ENCODE assay signal across 8 mouse cellular contexts in genomic region chr5:24586106-24586505, GRCm38 (mm10). TPM values are rescaled to one million over a fixed set of nuclear protein-coding genes. Genes with fewer than 3 reads are reported as not detected.
A peak's percentile ranks its signal among the peaks of the same experiment; 100 is the strongest.
DNase-seq lines count a peak whose midpoint lies in the region; ATAC-seq and TF ChIP-seq lines count a peak whose summit lies in the region.

No protein-coding gene starts in this region.

- intact Hi-C loops in heart, postnatal 10 days (cut with DNase I) = no loop called here

- TF ChIP-seq EP300 in heart, postnatal 0 days (IDR thresholded peaks at IDR 0.05; ENCODE audit: low read depth) = no peak

- DNase-seq in heart, postnatal 0 days (ENCODE audit: low spot score) = no peak
- DNase-seq in heart, postnatal 10 days = no peak
- peak; percentile 37 for DNase-seq in NIH3T3 (ENCODE audit: low read depth)
- DNase-seq in midbrain, embryonic 11.5 days (ENCODE audit: low spot score, missing footprints) = peak; percentile 87
- no peak for DNase-seq in urinary bladder, postnatal 25 days (ENCODE audit: low spot score)
- no peak for DNase-seq in testis, postnatal 14 days (ENCODE audit: low spot score)
- DNase-seq in thymus, postnatal 0 days (ENCODE audit: low spot score) = no peak

- H3K4me1 ChIP-seq in heart, postnatal 0 days (ENCODE audit: control insufficient read depth, insufficient read depth) = peaks cover 13% of the 10 kb centered on the region
- peaks cover 25% of the 10 kb centered on the region for H3K4me1 ChIP-seq in hindbrain, embryonic 12.5 days
- H3K4me1 ChIP-seq in midbrain, embryonic 11.5 days (ENCODE audit: control insufficient read depth, insufficient read depth, low read length) = peaks cover 15% of the 10 kb centered on the region

- H3K36me3 ChIP-seq in heart, postnatal 0 days (replicated peaks; ENCODE audit: control insufficient read depth, insufficient read depth, low read length) = peaks cover 11% of the 10 kb centered on the region; the same call in 1 of the 2 replicates
- H3K36me3 ChIP-seq in hindbrain, embryonic 12.5 days = peaks cover 13% of the 10 kb centered on the region
- H3K36me3 ChIP-seq in midbrain, embryonic 11.5 days (ENCODE audit: control insufficient read depth, insufficient read depth, low read length) = no peaks in the 10 kb centered on the region

- no peak for TF ChIP-seq CTCF in heart, postnatal 0 days (IDR thresholded peaks at IDR 0.05; ENCODE audit: low read depth)

- H3K27ac ChIP-seq in heart, postnatal 0 days (ENCODE audit: low read depth) = no peak overlapping the region
- H3K27ac ChIP-seq in hindbrain, embryonic 12.5 days = peak overlapping the region; percentile 82
- H3K27ac ChIP-seq in midbrain, embryonic 11.5 days (ENCODE audit: low read depth, low read length) = no peak overlapping the region

- H3K4me2 ChIP-seq in heart, postnatal 0 days (ENCODE audit: low read depth, low read length) = peak overlapping the region; percentile 80
- peak overlapping the region; percentile 93 for H3K4me2 ChIP-seq in hindbrain, embryonic 12.5 days (replicated peaks)
- H3K4me2 ChIP-seq in midbrain, embryonic 11.5 days = peak overlapping the region; percentile 94

- peak overlapping the region; percentile 72; the same call in 1 of the 2 replicates for H3K9ac ChIP-seq in heart, postnatal 0 days (replicated peaks; ENCODE audit: low read depth, low read length)
- peak overlapping the region; percentile 88 for H3K9ac ChIP-seq in hindbrain, embryonic 12.5 days
- peak overlapping the region; percentile 81 for H3K9ac ChIP-seq in midbrain, embryonic 11.5 days (ENCODE audit: low read length)

- H3K4me3 ChIP-seq in heart, postnatal 0 days (ENCODE audit: low read depth, low read length) = peak overlapping the region; percentile 81
- H3K4me3 ChIP-seq in hindbrain, embryonic 12.5 days = peak overlapping the region; percentile 88
- peak overlapping the region; percentile 73 for H3K4me3 ChIP-seq in midbrain, embryonic 11.5 days (ENCODE audit: low read depth, low read length)

- 7% methylated on average over 8 of the region's 8 CpGs for WGBS in heart, postnatal 0 days
- 8% methylated on average over 8 of the region's 8 CpGs for WGBS in hindbrain, embryonic 12.5 days
- 10% methylated on average over 8 of the region's 8 CpGs for WGBS in midbrain, embryonic 11.5 days

- no peaks in the 10 kb centered on the region for H3K27me3 ChIP-seq in heart, postnatal 0 days (ENCODE audit: control insufficient read depth, insufficient read depth, low read length)
- H3K27me3 ChIP-seq in hindbrain, embryonic 12.5 days = no peaks in the 10 kb centered on the region
- H3K27me3 ChIP-seq in midbrain, embryonic 11.5 days (ENCODE audit: control insufficient read depth, insufficient read depth, low read length) = no peaks in the 10 kb centered on the region

- ATAC-seq in heart, postnatal 0 days (ENCODE audit: insufficient read depth, low read depth) = no peak
- ATAC-seq in hindbrain, embryonic 12.5 days (ENCODE audit: low FRiP score) = peak; percentile 51; the same call in 1 of the 2 replicates
- peak; percentile 14; the same call in 1 of the 2 replicates for ATAC-seq in midbrain, embryonic 11.5 days (ENCODE audit: low FRiP score)

- H3K9me3 ChIP-seq in heart, postnatal 0 days (replicated peaks; ENCODE audit: control insufficient read depth, low read length) = no peaks in the 10 kb centered on the region
- no peaks in the 10 kb centered on the region for H3K9me3 ChIP-seq in hindbrain, embryonic 12.5 days (replicated peaks)
- no peaks in the 10 kb centered on the region for H3K9me3 ChIP-seq in midbrain, embryonic 11.5 days (ENCODE audit: control insufficient read depth, low read length)

RNA-seq across cellular contexts. Expression of gene Chpf2, which starts 0.4 kb away (rescaled TPM):
- 34.9 and 64.4 TPM in 2 replicates for total RNA-seq in heart, postnatal 0 days (2014; rRNA removed; ENCODE audit: low replicate concordance)
- polyA plus RNA-seq in heart, postnatal 0 days (2015; fragmentation: Nextera tagmentation; extraction: Ambion mirVana) = 10.5 and 13.2 TPM in 2 replicates
- 10 to 100 TPM; 19.4 to 19.8 TPM for total RNA-seq in heart, postnatal 10 days (2021)
- polyA plus RNA-seq in hindbrain, embryonic 12.5 days (2016; fragmentation: Nextera tagmentation; extraction: Ambion mirVana) = 22.3 and 23.1 TPM in 2 replicates
- polyA plus RNA-seq in midbrain, embryonic 11.5 days (2014; fragmentation: Nextera tagmentation; extraction: Ambion mirVana) = 7.2 and 9.6 TPM in 2 replicates
- 16.8 and 18.5 TPM in 2 replicates for polyA plus RNA-seq in thymus, postnatal 0 days (2015; fragmentation: Nextera tagmentation; extraction: Ambion mirVana)

RNA-seq across cellular contexts. Expression of gene Abcf2, which starts 8.8 kb away (rescaled TPM):
- total RNA-seq in heart, postnatal 0 days (2014; rRNA removed; ENCODE audit: low replicate concordance) = 53.7 and 56.0 TPM in 2 replicates
- polyA plus RNA-seq in heart, postnatal 0 days (2015; fragmentation: Nextera tagmentation; extraction: Ambion mirVana) = 46.0 and 49.6 TPM in 2 replicates
- 10 to 100 TPM; 44.2 to 47.5 TPM for total RNA-seq in heart, postnatal 10 days (2021)
- polyA plus RNA-seq in hindbrain, embryonic 12.5 days (2016; fragmentation: Nextera tagmentation; extraction: Ambion mirVana) = 108 and 110 TPM in 2 replicates
- polyA plus RNA-seq in midbrain, embryonic 11.5 days (2014; fragmentation: Nextera tagmentation; extraction: Ambion mirVana) = 143 and 147 TPM in 2 replicates
- 119 and 121 TPM in 2 replicates for polyA plus RNA-seq in thymus, postnatal 0 days (2015; fragmentation: Nextera tagmentation; extraction: Ambion mirVana)

RNA-seq across cellular contexts. Expression of gene 4931409K22Rik, which starts 29.5 kb away (rescaled TPM):
- not detected in 2 replicates for total RNA-seq in heart, postnatal 0 days (2014; rRNA removed; ENCODE audit: low replicate concordance)
- polyA plus RNA-seq in heart, postnatal 0 days (2015; fragmentation: Nextera tagmentation; extraction: Ambion mirVana) = not detected in 2 replicates
- not detected for total RNA-seq in heart, postnatal 10 days (2021)
- not detected in 2 replicates for polyA plus RNA-seq in hindbrain, embryonic 12.5 days (2016; fragmentation: Nextera tagmentation; extraction: Ambion mirVana)
- polyA plus RNA-seq in midbrain, embryonic 11.5 days (2014; fragmentation: Nextera tagmentation; extraction: Ambion mirVana) = not detected in 2 replicates
- not detected in 2 replicates for polyA plus RNA-seq in thymus, postnatal 0 days (2015; fragmentation: Nextera tagmentation; extraction: Ambion mirVana)

RNA-seq across cellular contexts. Expression of gene Smarcd3, which starts 38.1 kb away (rescaled TPM):
- total RNA-seq in heart, postnatal 0 days (2014; rRNA removed; ENCODE audit: low replicate concordance) = 79.2 and 98.4 TPM in 2 replicates
- 33.9 and 36.9 TPM in 2 replicates for polyA plus RNA-seq in heart, postnatal 0 days (2015; fragmentation: Nextera tagmentation; extraction: Ambion mirVana)
- 10 to 100 TPM; 61.4 to 67.8 TPM for total RNA-seq in heart, postnatal 10 days (2021)
- polyA plus RNA-seq in hindbrain, embryonic 12.5 days (2016; fragmentation: Nextera tagmentation; extraction: Ambion mirVana) = 78.4 and 83.2 TPM in 2 replicates
- polyA plus RNA-seq in midbrain, embryonic 11.5 days (2014; fragmentation: Nextera tagmentation; extraction: Ambion mirVana) = 56.8 and 60.2 TPM in 2 replicates
- polyA plus RNA-seq in thymus, postnatal 0 days (2015; fragmentation: Nextera tagmentation; extraction: Ambion mirVana) = 2.0 and 2.5 TPM in 2 replicates

RNA-seq across cellular contexts. Expression of gene Asb10, which starts 45.3 kb away (rescaled TPM):
- 34.4 and 44.0 TPM in 2 replicates for total RNA-seq in heart, postnatal 0 days (2014; rRNA removed; ENCODE audit: low replicate concordance)
- polyA plus RNA-seq in heart, postnatal 0 days (2015; fragmentation: Nextera tagmentation; extraction: Ambion mirVana) = 20.8 and 24.3 TPM in 2 replicates
- 10 to 100 TPM; 41.9 to 47.0 TPM for total RNA-seq in heart, postnatal 10 days (2021)
- polyA plus RNA-seq in hindbrain, embryonic 12.5 days (2016; fragmentation: Nextera tagmentation; extraction: Ambion mirVana) = 0.32 and 0.42 TPM in 2 replicates
- 0.25 TPM in 2 replicates for polyA plus RNA-seq in midbrain, embryonic 11.5 days (2014; fragmentation: Nextera tagmentation; extraction: Ambion mirVana)
- 0.88 and 0.94 TPM in 2 replicates for polyA plus RNA-seq in thymus, postnatal 0 days (2015; fragmentation: Nextera tagmentation; extraction: Ambion mirVana)

Comparison
In these comparisons a context has a peak if more than half of its experiments do, and no peak if none do; other contexts are left out.
1. DNase-seq: peak in NIH3T3 (single experiment) and midbrain, embryonic 11.5 days (single experiment); none in heart, postnatal 0 days (single experiment), heart, postnatal 10 days (0 of 2), urinary bladder, postnatal 25 days (single experiment), testis, postnatal 14 days (single experiment) and thymus, postnatal 0 days (single experiment).
2. Peak in every context shown above with its lines, with median percentiles within 50 percentile points of each other: H3K4me2 ChIP-seq, H3K4me3 ChIP-seq and H3K9ac ChIP-seq.